Mouse (Mus musculus): Measurements from ENCODE around the gene AC161166.1. TPM values are rescaled to one million over a fixed set of nuclear protein-coding genes. Genes with fewer than 3 reads are reported as not detected.

Gene AC161166.1
- polyA plus RNA-seq, 1 experiment from 2014 or later, result not detected

- ATAC-seq (peak; percentile 89), DNase-seq (peak; percentile 88)
- H3K27me3 ChIP-seq (ENCODE audit: insufficient read depth, low read length), result peaks cover 11% of the 10 kb centered on the region
- peak within 1 kb of the TSS; percentile 69 for H3K4me3 ChIP-seq (ENCODE audit: low read depth, low read length)
- peak within 1 kb of the TSS; percentile 90 for H3K27ac ChIP-seq (ENCODE audit: low read depth)
- peak within 1 kb of the TSS; percentile 97 for H3K4me2 ChIP-seq (ENCODE audit: low read depth, low read length)
- H3K36me3 ChIP-seq (replicated peaks; ENCODE audit: insufficient read depth, low read length), result no peaks in the 10 kb centered on the region
- 2% methylated on average over 74 of the region's 84 CpGs for WGBS (ENCODE audit: insufficient replicate concordance)
- TF ChIP-seq EP300 (IDR thresholded peaks at IDR 0.05; ENCODE audit: low read depth), result no peak
- peak within 1 kb of the TSS; percentile 86 for H3K9ac ChIP-seq (replicated peaks)
- peaks cover 14% of the 10 kb centered on the region for H3K4me1 ChIP-seq (ENCODE audit: insufficient read depth)
- no peaks in the 10 kb centered on the region for H3K9me3 ChIP-seq (ENCODE audit: low read length)
These were observed 5.2 kb downstream of the AC161166.1 start, which contains the start of gene Zfp428 for GRCm38 (mm10) chr7:24506838-24507725. Gene Zfp428, plus strand, starts transcription at chr7:24507006.

GRCm38 (mm10) chr7:24506476-24506837, 5.8 kb downstream of the AC161166.1 start:
- Histone ChIP-seq H3K9ac (replicated peaks) (peak overlapping the region; percentile 86), H3K4me3 (ENCODE audit: low read depth, low read length) (peak overlapping the region; percentile 69), H3K9me3 (ENCODE audit: low read length) (no peaks in the 10 kb centered on the region), H3K27ac (ENCODE audit: low read depth) (no peak overlapping the region), H3K4me2 (ENCODE audit: low read depth, low read length) (peak overlapping the region; percentile 97), H3K4me1 (ENCODE audit: insufficient read depth) (peaks cover 14% of the 10 kb centered on the region), H3K27me3 (ENCODE audit: insufficient read depth, low read length) (peaks cover 15% of the 10 kb centered on the region), H3K36me3 (replicated peaks; ENCODE audit: insufficient read depth, low read length) (no peaks in the 10 kb centered on the region)
- TF ChIP-seq EP300 (IDR thresholded peaks at IDR 0.05; ENCODE audit: low read depth) (no peak), CTCF (IDR thresholded peaks at IDR 0.05; ENCODE audit: low read depth) (no peak)
- ATAC-seq (no peak), DNase-seq (no peak)
- 5% methylated on average over 12 of the region's 12 CpGs for WGBS (ENCODE audit: insufficient replicate concordance)

- H3K4me1 ChIP-seq (ENCODE audit: insufficient read depth), result peaks cover 14% of the 10 kb centered on the region
- H3K36me3 ChIP-seq (replicated peaks; ENCODE audit: insufficient read depth, low read length), result no peaks in the 10 kb centered on the region
- H3K9me3 ChIP-seq (ENCODE audit: low read length), result no peaks in the 10 kb centered on the region
- DNase-seq (no peak), ATAC-seq (no peak)
- WGBS (ENCODE audit: insufficient replicate concordance), result 41% methylated on average over 3 of the region's 3 CpGs
- 0 out of 2 replicates have a peak overlapping the region, but pooled peaks have one; percentile 69 for H3K4me3 ChIP-seq (ENCODE audit: low read depth, low read length)
- peaks cover 19% of the 10 kb centered on the region for H3K27me3 ChIP-seq (ENCODE audit: insufficient read depth, low read length)
- H3K4me2 ChIP-seq (ENCODE audit: low read depth, low read length), result 0 out of 2 replicates have a peak overlapping the region, but pooled peaks have one; percentile 97
- no peak overlapping the region for H3K9ac ChIP-seq (replicated peaks)
- no peak for TF ChIP-seq EP300 (IDR thresholded peaks at IDR 0.05; ENCODE audit: low read depth)
- TF ChIP-seq CTCF (IDR thresholded peaks at IDR 0.05; ENCODE audit: low read depth), result no peak
- no peak overlapping the region for H3K27ac ChIP-seq (ENCODE audit: low read depth)
These were observed 6.2 kb downstream of the AC161166.1 start for GRCm38 (mm10) chr7:24506065-24506459.

- Histone ChIP-seq H3K27me3 (ENCODE audit: insufficient read depth, low read length) (peaks cover 23% of the 10 kb centered on the region), H3K9me3 (ENCODE audit: low read length) (0 out of 2 replicates have a peak, but pooled peaks cover 2% of the 10 kb centered on the region), H3K9ac (replicated peaks) (no peak overlapping the region), H3K27ac (ENCODE audit: low read depth) (no peak overlapping the region), H3K4me2 (ENCODE audit: low read depth, low read length) (0 out of 2 replicates have a peak overlapping the region, but pooled peaks have one; percentile 11), H3K4me1 (ENCODE audit: insufficient read depth) (peaks cover 14% of the 10 kb centered on the region), H3K4me3 (ENCODE audit: low read depth, low read length) (no peak overlapping the region), H3K36me3 (replicated peaks; ENCODE audit: insufficient read depth, low read length) (no peaks in the 10 kb centered on the region)
- ATAC-seq (no peak), DNase-seq (no peak)
- no peak for TF ChIP-seq EP300 (IDR thresholded peaks at IDR 0.05; ENCODE audit: low read depth)
- TF ChIP-seq CTCF (IDR thresholded peaks at IDR 0.05; ENCODE audit: low read depth), result no peak
- WGBS (ENCODE audit: insufficient replicate concordance), result 56% methylated on average over 15 of the region's 15 CpGs
These were observed 6.7 kb downstream of the AC161166.1 start for GRCm38 (mm10) chr7:24505447-24506064.

GRCm38 (mm10) chr7:24504868-24505267, 7.4 kb downstream of the AC161166.1 start:
- 21% methylated on average over 4 of the region's 4 CpGs for WGBS (ENCODE audit: insufficient replicate concordance)
- no peak overlapping the region; the same call in 1 of the 2 replicates for H3K9ac ChIP-seq (replicated peaks)
- H3K27me3 ChIP-seq (ENCODE audit: insufficient read depth, low read length), result peaks cover 30% of the 10 kb centered on the region
- no peak overlapping the region for H3K27ac ChIP-seq (ENCODE audit: low read depth)
- ATAC-seq, result no peak
- DNase-seq, result no peak
- H3K4me2 ChIP-seq (ENCODE audit: low read depth, low read length), result no peak overlapping the region
- 0 out of 2 replicates have a peak, but pooled peaks cover 2% of the 10 kb centered on the region for H3K9me3 ChIP-seq (ENCODE audit: low read length)
- no peak overlapping the region for H3K4me3 ChIP-seq (ENCODE audit: low read depth, low read length)
- H3K4me1 ChIP-seq (ENCODE audit: insufficient read depth), result peaks cover 17% of the 10 kb centered on the region
- TF ChIP-seq CTCF (IDR thresholded peaks at IDR 0.05; ENCODE audit: low read depth), result no peak
- TF ChIP-seq EP300 (IDR thresholded peaks at IDR 0.05; ENCODE audit: low read depth), result no peak
- H3K36me3 ChIP-seq (replicated peaks; ENCODE audit: insufficient read depth, low read length), result no peaks in the 10 kb centered on the region

GRCm38 (mm10) chr7:24504004-24504403, 8.3 kb downstream of the AC161166.1 start:
- Histone ChIP-seq H3K4me2 (ENCODE audit: low read depth, low read length) (no peak overlapping the region), H3K27me3 (ENCODE audit: insufficient read depth, low read length) (peaks cover 38% of the 10 kb centered on the region), H3K36me3 (replicated peaks; ENCODE audit: insufficient read depth, low read length) (no peaks in the 10 kb centered on the region), H3K9ac (replicated peaks) (no peak overlapping the region), H3K4me3 (ENCODE audit: low read depth, low read length) (no peak overlapping the region), H3K9me3 (ENCODE audit: low read length) (0 out of 2 replicates have a peak, but pooled peaks cover 2% of the 10 kb centered on the region), H3K4me1 (ENCODE audit: insufficient read depth) (peaks cover 18% of the 10 kb centered on the region), H3K27ac (ENCODE audit: low read depth) (no peak overlapping the region)
- ATAC-seq (no peak), DNase-seq (no peak)
- TF ChIP-seq EP300 (IDR thresholded peaks at IDR 0.05; ENCODE audit: low read depth), result no peak
- no peak for TF ChIP-seq CTCF (IDR thresholded peaks at IDR 0.05; ENCODE audit: low read depth)
- WGBS (ENCODE audit: insufficient replicate concordance), result 9% methylated on average over 10 of the region's 10 CpGs

All from liver, postnatal 0 days (tissue).